Mouse (Mus musculus): Measurements from ENCODE around the gene Shb. TPM values are rescaled to one million over a fixed set of nuclear protein-coding genes. Genes with fewer than 3 reads are reported as not detected.

The Shb gene
- polyA plus RNA-seq, 1 experiment from 2014 or later: 5.8 TPM

GRCm38 (mm10) chr4:45419051-45419450, 113.2 kb downstream of the Shb start:
- ATAC-seq (replicated peaks; ENCODE audit: insufficient number of reproducible peaks, low FRiP score, low TSS enrichment, low read depth): no peak
- 80% methylated on average over 4 of the region's 4 CpGs for WGBS

GRCm38 (mm10) chr4:45418229-45418950, 113.9 kb downstream of the Shb start:
- Histone ChIP-seq H3K4me1 (ENCODE audit: control insufficient read depth, insufficient read depth, low read length) (peaks cover 3% of the 10 kb centered on the region), H3K36me3 (replicated peaks; ENCODE audit: control insufficient read depth, insufficient read depth, low read depth, low read length) (no peaks in the 10 kb centered on the region), H3K4me3 (ENCODE audit: low read depth, low read length) (no peak overlapping the region), H3K9me3 (replicated peaks; ENCODE audit: control insufficient read depth, low read length) (no peaks in the 10 kb centered on the region), H3K4me2 (ENCODE audit: low read depth, low read length) (no peak overlapping the region; the same call in 1 of the 2 replicates), H3K27ac (replicated peaks; ENCODE audit: low read depth, low read length) (no peak overlapping the region), H3K27me3 (ENCODE audit: control insufficient read depth, insufficient read depth, low read length) (no peaks in the 10 kb centered on the region), H3K9ac (replicated peaks; ENCODE audit: low read length) (peak overlapping the region; percentile 22; the same call in 1 of the 2 replicates)
- ATAC-seq (replicated peaks; ENCODE audit: insufficient number of reproducible peaks, low FRiP score, low TSS enrichment, low read depth) (no peak), DNase-seq (ENCODE audit: low spot score) (peak; percentile 79)
- WGBS: 27% methylated on average over 10 of the region's 11 CpGs

More at GRCm38 (mm10) chr4:45419051-45419450, 113.2 kb downstream of the Shb start:
- Histone ChIP-seq H3K36me3 (replicated peaks; ENCODE audit: control insufficient read depth, insufficient read depth, low read depth, low read length) (no peaks in the 10 kb centered on the region), H3K4me1 (ENCODE audit: control insufficient read depth, insufficient read depth, low read length) (peaks cover 3% of the 10 kb centered on the region), H3K4me3 (ENCODE audit: low read depth, low read length) (no peak overlapping the region), H3K27me3 (ENCODE audit: control insufficient read depth, insufficient read depth, low read length) (no peaks in the 10 kb centered on the region), H3K4me2 (ENCODE audit: low read depth, low read length) (no peak overlapping the region), H3K9me3 (replicated peaks; ENCODE audit: control insufficient read depth, low read length) (no peaks in the 10 kb centered on the region), H3K27ac (replicated peaks; ENCODE audit: low read depth, low read length) (no peak overlapping the region), H3K9ac (replicated peaks; ENCODE audit: low read length) (no peak overlapping the region)
- no peak for DNase-seq (ENCODE audit: low spot score)

- Histone ChIP-seq H3K36me3 (replicated peaks; ENCODE audit: control insufficient read depth, insufficient read depth, low read depth, low read length) (no peaks in the 10 kb centered on the region), H3K4me2 (ENCODE audit: low read depth, low read length) (no peak overlapping the region), H3K27me3 (ENCODE audit: control insufficient read depth, insufficient read depth, low read length) (no peaks in the 10 kb centered on the region), H3K27ac (replicated peaks; ENCODE audit: low read depth, low read length) (no peak overlapping the region), H3K9ac (replicated peaks; ENCODE audit: low read length) (no peak overlapping the region), H3K4me3 (ENCODE audit: low read depth, low read length) (no peak overlapping the region), H3K9me3 (replicated peaks; ENCODE audit: control insufficient read depth, low read length) (no peaks in the 10 kb centered on the region), H3K4me1 (ENCODE audit: control insufficient read depth, insufficient read depth, low read length) (peaks cover under 1% of the 10 kb centered on the region)
- 67% methylated on average over 7 of the region's 7 CpGs for WGBS
- DNase-seq (ENCODE audit: low spot score): no peak
- no peak for ATAC-seq (replicated peaks; ENCODE audit: insufficient number of reproducible peaks, low FRiP score, low TSS enrichment, low read depth)
These were observed 116.0 kb downstream of the Shb start for GRCm38 (mm10) chr4:45416314-45416713.

- H3K4me1 ChIP-seq (ENCODE audit: control insufficient read depth, insufficient read depth, low read length): no peaks in the 10 kb centered on the region
- H3K9ac ChIP-seq (replicated peaks; ENCODE audit: low read length): no peak overlapping the region
- DNase-seq (ENCODE audit: low spot score) (no peak), ATAC-seq (replicated peaks; ENCODE audit: insufficient number of reproducible peaks, low FRiP score, low TSS enrichment, low read depth) (no peak)
- no peak overlapping the region for H3K4me3 ChIP-seq (ENCODE audit: low read depth, low read length)
- WGBS: 76% methylated on average over 9 of the region's 9 CpGs
- no peaks in the 10 kb centered on the region for H3K27me3 ChIP-seq (ENCODE audit: control insufficient read depth, insufficient read depth, low read length)
- no peaks in the 10 kb centered on the region for H3K9me3 ChIP-seq (replicated peaks; ENCODE audit: control insufficient read depth, low read length)
- H3K27ac ChIP-seq (replicated peaks; ENCODE audit: low read depth, low read length): no peak overlapping the region
- no peaks in the 10 kb centered on the region for H3K36me3 ChIP-seq (replicated peaks; ENCODE audit: control insufficient read depth, insufficient read depth, low read depth, low read length)
- H3K4me2 ChIP-seq (ENCODE audit: low read depth, low read length): no peak overlapping the region
These were observed 118.5 kb downstream of the Shb start for GRCm38 (mm10) chr4:45413674-45414338.

GRCm38 (mm10) chr4:45412433-45413192, 119.7 kb downstream of the Shb start:
- no peak for ATAC-seq (replicated peaks; ENCODE audit: insufficient number of reproducible peaks, low FRiP score, low TSS enrichment, low read depth)

GRCm38 (mm10) chr4:45411181-45411790, 121.0 kb downstream of the Shb start:
- no peak overlapping the region for H3K9ac ChIP-seq (replicated peaks; ENCODE audit: low read length)
- no peak overlapping the region for H3K27ac ChIP-seq (replicated peaks; ENCODE audit: low read depth, low read length)
- no peaks in the 10 kb centered on the region for H3K27me3 ChIP-seq (ENCODE audit: control insufficient read depth, insufficient read depth, low read length)
- no peaks in the 10 kb centered on the region for H3K4me1 ChIP-seq (ENCODE audit: control insufficient read depth, insufficient read depth, low read length)
- no peak for DNase-seq (ENCODE audit: low spot score)
- ATAC-seq (replicated peaks; ENCODE audit: insufficient number of reproducible peaks, low FRiP score, low TSS enrichment, low read depth): no peak
- H3K36me3 ChIP-seq (replicated peaks; ENCODE audit: control insufficient read depth, insufficient read depth, low read depth, low read length): no peaks in the 10 kb centered on the region
- H3K4me2 ChIP-seq (ENCODE audit: low read depth, low read length): no peak overlapping the region
- H3K9me3 ChIP-seq (replicated peaks; ENCODE audit: control insufficient read depth, low read length): no peaks in the 10 kb centered on the region
- no peak overlapping the region for H3K4me3 ChIP-seq (ENCODE audit: low read depth, low read length)
- 90% methylated on average over 8 of the region's 8 CpGs for whole genome bisulfite sequencing

More at GRCm38 (mm10) chr4:45412433-45413192, 119.7 kb downstream of the Shb start:
- no peak for DNase-seq (ENCODE audit: low spot score)
- no peak overlapping the region for H3K9ac ChIP-seq (replicated peaks; ENCODE audit: low read length)
- WGBS: 57% methylated on average over 16 of the region's 16 CpGs
- H3K27me3 ChIP-seq (ENCODE audit: control insufficient read depth, insufficient read depth, low read length): no peaks in the 10 kb centered on the region
- no peaks in the 10 kb centered on the region for H3K9me3 ChIP-seq (replicated peaks; ENCODE audit: control insufficient read depth, low read length)
- H3K4me2 ChIP-seq (ENCODE audit: low read depth, low read length): no peak overlapping the region
- no peak overlapping the region for H3K4me3 ChIP-seq (ENCODE audit: low read depth, low read length)
- no peaks in the 10 kb centered on the region for H3K4me1 ChIP-seq (ENCODE audit: control insufficient read depth, insufficient read depth, low read length)
- H3K27ac ChIP-seq (replicated peaks; ENCODE audit: low read depth, low read length): no peak overlapping the region
- no peaks in the 10 kb centered on the region for H3K36me3 ChIP-seq (replicated peaks; ENCODE audit: control insufficient read depth, insufficient read depth, low read depth, low read length)

- Histone ChIP-seq H3K4me3 (ENCODE audit: low read depth, low read length) (peak overlapping the region; percentile 95), H3K4me1 (ENCODE audit: control insufficient read depth, insufficient read depth, low read length) (no peaks in the 10 kb centered on the region), H3K27me3 (ENCODE audit: control insufficient read depth, insufficient read depth, low read length) (no peaks in the 10 kb centered on the region), H3K9ac (replicated peaks; ENCODE audit: low read length) (peak overlapping the region; percentile 98), H3K27ac (replicated peaks; ENCODE audit: low read depth, low read length) (0 out of 2 replicates have a peak overlapping the region, but pooled peaks have one; percentile 2), H3K36me3 (replicated peaks; ENCODE audit: control insufficient read depth, insufficient read depth, low read depth, low read length) (no peaks in the 10 kb centered on the region), H3K4me2 (ENCODE audit: low read depth, low read length) (peak overlapping the region; percentile 73), H3K9me3 (replicated peaks; ENCODE audit: control insufficient read depth, low read length) (no peaks in the 10 kb centered on the region)
- DNase-seq (ENCODE audit: low spot score): peak; percentile 83
- ATAC-seq (replicated peaks; ENCODE audit: insufficient number of reproducible peaks, low FRiP score, low TSS enrichment, low read depth): 0 out of 2 replicates have a peak, but pooled peaks have one; percentile 19
- 2% methylated on average over 10 of the region's 10 CpGs for whole genome bisulfite sequencing
These were observed 123.0 kb downstream of the Shb start for GRCm38 (mm10) chr4:45409270-45409669.
